Mouse (Mus musculus) stomach, postnatal 0 days (tissue): Measurements from ENCODE around the gene C2.

Source experiments
- CTCF ChIP-seq: IDR thresholded peaks from 2 replicates; pipeline ENCODE4 v1.5.1; 2016; ENCODE audit warnings: antibody characterized with exemption, low read depth, mild to moderate bottlenecking, moderate library complexity
- EP300 ChIP-seq: optimal IDR thresholded peaks from 2 replicates; pipeline ENCODE3; 2016; ENCODE audit warnings: antibody characterized with exemption

DNA sequence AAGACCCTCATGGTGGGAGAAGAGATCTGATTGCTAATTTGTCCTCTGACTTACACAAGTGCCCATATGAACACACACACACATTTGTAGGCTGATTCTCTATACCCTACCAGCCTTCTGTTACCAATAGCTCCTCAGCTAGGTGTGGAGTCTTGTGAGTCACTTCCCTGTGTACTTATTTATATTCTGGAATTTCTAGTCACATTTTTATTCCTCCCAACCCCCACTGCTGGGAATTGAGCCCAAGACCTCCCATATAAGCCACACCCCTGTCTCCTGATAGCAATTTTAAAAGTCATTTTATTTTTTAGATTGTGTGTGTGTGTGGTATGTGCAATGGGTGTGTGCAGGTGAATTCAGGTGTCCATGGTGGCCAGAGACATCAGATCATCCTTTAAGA, 46.3 kb upstream of the C2 start:
- TF ChIP-seq CTCF (no peak), EP300 (no peak)
